Mouse (Mus musculus) forebrain, embryonic 10.5 days (tissue): ENCODE measurements around the gene Cfap54. TPM values are rescaled to one million over a fixed set of nuclear protein-coding genes. Genes with fewer than 3 reads are reported as not detected.

Experiments
- DNase-seq: peaks from one replicate; pipeline ENCODE4 v3.0.0-alpha.2; 2017; ENCODE audit warnings: low spot score; ENCODE audit errors: extremely low spot score
- H3K27ac ChIP-seq: fragments of 300-500 bp; sonication (generic); 2 replicates; pipeline ENCODE4 v1.5.1; 2016; ENCODE audit warnings: mild to moderate bottlenecking
- H3K27me3 ChIP-seq: fragments of 300-500 bp; sonication (generic); 2 replicates; pipeline ENCODE4 v1.6.1; 2016; ENCODE audit warnings: mild to moderate bottlenecking; ENCODE audit not compliant: poor library complexity, severe bottlenecking
- H3K36me3 ChIP-seq: fragments of 300-500 bp; sonication (generic); replicated peaks from 2 replicates; pipeline ENCODE4 v1.6.1; 2016; ENCODE audit warnings: mild to moderate bottlenecking, moderate library complexity
- H3K4me1 ChIP-seq: fragments of 300-500 bp; sonication (generic); 2 replicates; pipeline ENCODE4 v1.6.1; 2016
- H3K4me3 ChIP-seq: fragments of 300-500 bp; sonication (generic); 2 replicates; pipeline ENCODE4 v1.5.1; 2016; ENCODE audit warnings: mild to moderate bottlenecking, moderate library complexity
- H3K9me3 ChIP-seq: fragments of 300-500 bp; sonication (generic); 2 replicates; pipeline ENCODE4 v1.6.1; 2016; ENCODE audit warnings: mild to moderate bottlenecking, moderate library complexity
- WGBS: fragments of 180-500 bp; shearing (Covaris S2); methylation state at CpG from one replicate; pipeline ENCODE4 v1.1.7; 2016; 5-methylcytosine and 5-hydroxymethylcytosine counted together
- polyA plus RNA-seq: library from polyadenylated mRNA; unstranded; fragments of >200 nt; fragmentation: Nextera tagmentation; extraction: Ambion mirVana; gene quantifications from 2 replicates; pipeline ENCODE4 v1.2.1, GENCODE M21; 2016

The Cfap54 gene
- polyA plus RNA-seq, 1 experiment from 2014 or later = 1.3 TPM

DNA sequence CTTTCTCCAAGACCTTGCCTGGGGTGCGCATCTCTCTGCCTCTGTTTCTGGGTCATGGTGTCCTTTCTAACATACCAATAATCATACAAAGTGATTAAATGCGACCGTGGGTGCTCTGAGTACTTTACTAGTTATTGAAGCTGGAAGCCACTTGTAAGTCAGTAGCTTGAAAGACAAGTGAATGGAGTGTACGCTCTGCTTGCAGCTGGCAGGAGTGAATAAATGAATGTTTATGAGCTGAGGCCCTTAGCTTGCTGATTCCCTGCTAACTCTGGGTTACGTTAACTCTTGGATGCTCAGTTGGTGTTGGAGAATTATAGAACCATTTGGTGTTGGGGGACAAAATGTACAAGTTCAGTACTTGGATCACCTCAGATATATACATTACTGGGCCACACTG lies 298.7 kb downstream of the Cfap54 start:
- Histone ChIP-seq H3K9me3 (no peaks in the 10 kb centered on the region), H3K27me3 (no peaks in the 10 kb centered on the region), H3K36me3 (no peaks in the 10 kb centered on the region), H3K4me3 (no peak overlapping the region), H3K4me1 (no peaks in the 10 kb centered on the region), H3K27ac (no peak overlapping the region)
- no peak for DNase-seq
- 85% methylated on average over 5 of the region's 5 CpGs for WGBS

GRCm38 (mm10) chr10:92754359-92754758 lies 327.1 kb downstream of the Cfap54 start:
- no peak for DNase-seq
- Histone ChIP-seq H3K4me1 (no peaks in the 10 kb centered on the region), H3K36me3 (no peaks in the 10 kb centered on the region), H3K27ac (no peak overlapping the region), H3K27me3 (no peaks in the 10 kb centered on the region), H3K4me3 (no peak overlapping the region), H3K9me3 (peaks cover 13% of the 10 kb centered on the region)
- 90% methylated on average over 5 of the region's 5 CpGs for whole genome bisulfite sequencing

DNA sequence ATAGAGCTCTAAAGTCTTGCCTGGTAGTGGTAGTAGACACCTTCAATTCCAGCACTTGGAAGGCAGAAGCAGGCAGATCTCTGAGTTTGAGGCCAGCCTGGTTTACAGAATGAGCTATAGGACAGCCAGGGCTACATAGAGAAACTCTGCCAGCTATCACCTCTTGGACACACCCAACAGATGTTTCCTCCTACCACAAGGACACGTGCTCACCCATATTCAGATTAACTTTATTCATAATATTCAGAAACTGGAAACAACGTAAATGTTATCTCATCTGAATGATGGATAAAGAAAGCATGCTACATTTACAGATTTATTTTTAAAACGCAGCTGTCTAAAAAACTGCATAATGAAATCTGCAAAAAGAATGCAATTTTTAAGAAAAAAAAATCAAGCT lies 351.1 kb downstream of the Cfap54 start:
- Histone ChIP-seq H3K36me3 (no peaks in the 10 kb centered on the region), H3K4me1 (no peaks in the 10 kb centered on the region), H3K27me3 (no peaks in the 10 kb centered on the region), H3K27ac (no peak overlapping the region), H3K9me3 (peaks cover 3% of the 10 kb centered on the region; the same call in 1 of the 2 replicates), H3K4me3 (no peak overlapping the region)
- no peak for DNase-seq
- WGBS = 87% methylated on average over 3 of the region's 3 CpGs

DNA sequence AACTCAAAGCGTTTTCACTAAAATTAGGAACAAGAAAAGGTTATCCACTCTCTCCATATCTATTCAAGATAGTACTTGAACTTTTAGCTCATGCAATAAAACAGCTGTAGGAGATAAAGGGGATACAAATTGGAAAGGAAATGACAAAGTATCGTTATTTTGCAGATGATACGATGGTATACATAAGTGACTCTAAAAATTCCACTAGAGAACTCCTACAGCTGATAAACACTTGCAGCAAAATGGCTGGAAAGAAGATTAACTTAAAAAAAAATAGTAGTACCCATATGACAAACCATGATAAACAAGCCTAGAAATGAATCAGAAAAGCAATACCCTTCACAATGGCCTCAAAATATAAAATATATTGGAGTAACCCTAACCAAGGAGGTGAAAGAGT lies 352.7 kb downstream of the Cfap54 start:
- Histone ChIP-seq H3K27me3 (no peaks in the 10 kb centered on the region), H3K9me3 (peaks cover 9% of the 10 kb centered on the region; the same call in 1 of the 2 replicates), H3K4me3 (no peak overlapping the region), H3K4me1 (no peaks in the 10 kb centered on the region), H3K36me3 (no peaks in the 10 kb centered on the region), H3K27ac (no peak overlapping the region)
- no peak for DNase-seq
- 90% methylated on average over 3 of the region's 3 CpGs for WGBS

Other genes with a start within 250 kb of the Cfap54 start
- 17.6 and 18.2 TPM in 2 replicates for gene Cdk17, start 79.3 kb upstream of the Cfap54 start, polyA plus RNA-seq
- 13.1 and 14.5 TPM in 2 replicates for gene Elk3, start 229.5 kb upstream of the Cfap54 start, polyA plus RNA-seq